Mouse (Mus musculus): ENCODE measurements at regions not wholly inside any gene's neighbourhood (a gene's known extent, or its start where the extent isn't known, plus 50 kb on each side); places are given as distances from the start of the nearest gene placed in this dataset.

- Histone ChIP-seq H3K27ac (ENCODE audit: low read length) (no peak overlapping the region), H3K9ac (ENCODE audit: low read length) (no peak overlapping the region), H3K9me3 (replicated peaks; ENCODE audit: control insufficient read depth, low read length) (no peaks in the 10 kb centered on the region), H3K36me3 (ENCODE audit: control insufficient read depth, insufficient read depth, low read length) (no peaks in the 10 kb centered on the region), H3K4me2 (ENCODE audit: low read depth, low read length) (no peak overlapping the region), H3K27me3 (ENCODE audit: control insufficient read depth, insufficient read depth, low read length) (no peaks in the 10 kb centered on the region), H3K4me3 (replicated peaks; ENCODE audit: low read length) (no peak overlapping the region), H3K4me1 (ENCODE audit: control insufficient read depth, insufficient read depth, low read length) (no peaks in the 10 kb centered on the region)
- ATAC-seq (ENCODE audit: insufficient read depth, low FRiP score): no peak
- 67% methylated on average over 4 of the region's 4 CpGs for WGBS
Observed at GRCm38 (mm10) chr4:61909409-61909808, 74.4 kb upstream of the Mup5 start.

GRCm38 (mm10) chr4:61902136-61902535 lies 67.1 kb upstream of the Mup5 start:
- 90% methylated on average over 9 of the region's 9 CpGs for WGBS
- no peak overlapping the region for H3K4me3 ChIP-seq (replicated peaks; ENCODE audit: low read length)
- no peak overlapping the region for H3K4me2 ChIP-seq (ENCODE audit: low read depth, low read length)
- H3K4me1 ChIP-seq (ENCODE audit: control insufficient read depth, insufficient read depth, low read length): no peaks in the 10 kb centered on the region
- no peaks in the 10 kb centered on the region for H3K36me3 ChIP-seq (ENCODE audit: control insufficient read depth, insufficient read depth, low read length)
- no peaks in the 10 kb centered on the region for H3K27me3 ChIP-seq (ENCODE audit: control insufficient read depth, insufficient read depth, low read length)
- H3K27ac ChIP-seq (ENCODE audit: low read length): no peak overlapping the region
- no peak; the same call in 1 of the 2 replicates for ATAC-seq (ENCODE audit: insufficient read depth, low FRiP score)
- H3K9ac ChIP-seq (ENCODE audit: low read length): no peak overlapping the region
- no peaks in the 10 kb centered on the region for H3K9me3 ChIP-seq (replicated peaks; ENCODE audit: control insufficient read depth, low read length)

GRCm38 (mm10) chr4:61898184-61898583 lies 63.2 kb upstream of the Mup5 start:
- H3K27ac ChIP-seq (ENCODE audit: low read length): no peak overlapping the region
- 0 out of 2 replicates have a peak overlapping the region, but pooled peaks have one; percentile 14 for H3K4me3 ChIP-seq (replicated peaks; ENCODE audit: low read length)
- H3K27me3 ChIP-seq (ENCODE audit: control insufficient read depth, insufficient read depth, low read length): no peaks in the 10 kb centered on the region
- H3K9me3 ChIP-seq (replicated peaks; ENCODE audit: control insufficient read depth, low read length): no peaks in the 10 kb centered on the region
- 75% methylated on average over 14 of the region's 14 CpGs for WGBS
- H3K4me1 ChIP-seq (ENCODE audit: control insufficient read depth, insufficient read depth, low read length): no peaks in the 10 kb centered on the region
- H3K4me2 ChIP-seq (ENCODE audit: low read depth, low read length): no peak overlapping the region
- no peak overlapping the region; the same call in 1 of the 2 replicates for H3K9ac ChIP-seq (ENCODE audit: low read length)
- no peaks in the 10 kb centered on the region for H3K36me3 ChIP-seq (ENCODE audit: control insufficient read depth, insufficient read depth, low read length)
- no peak for ATAC-seq (ENCODE audit: insufficient read depth, low FRiP score)

GRCm38 (mm10) chr4:61897176-61897575 lies 62.1 kb upstream of the Mup5 start:
- 62% methylated on average over 7 of the region's 7 CpGs for WGBS
- Histone ChIP-seq H3K4me2 (ENCODE audit: low read depth, low read length) (no peak overlapping the region), H3K9me3 (replicated peaks; ENCODE audit: control insufficient read depth, low read length) (no peaks in the 10 kb centered on the region), H3K4me3 (replicated peaks; ENCODE audit: low read length) (no peak overlapping the region), H3K4me1 (ENCODE audit: control insufficient read depth, insufficient read depth, low read length) (no peaks in the 10 kb centered on the region), H3K27me3 (ENCODE audit: control insufficient read depth, insufficient read depth, low read length) (no peaks in the 10 kb centered on the region), H3K27ac (ENCODE audit: low read length) (no peak overlapping the region), H3K36me3 (ENCODE audit: control insufficient read depth, insufficient read depth, low read length) (no peaks in the 10 kb centered on the region), H3K9ac (ENCODE audit: low read length) (no peak overlapping the region)
- ATAC-seq (ENCODE audit: insufficient read depth, low FRiP score): no peak
